Mouse (Mus musculus) spleen, postnatal 10 days (tissue): ENCODE measurements around the gene Gm13083.
"Not testable (repeated sequence)": the region's sequence is repeated elsewhere in the genome, so short reads cannot be mapped to it uniquely, and the experiment has no call there.

ENCODE experiments used
- DNase-seq, 2 experiments: peaks; one replicate each; pipeline ENCODE4 v3.0.0; 2021 to 2022; ENCODE audit warnings: low spot score in 2 of 2

The Gm13083 gene

GRCm38 (mm10) chr4:143614703-143615102, at the start of gene Gm13083:
Gene Gm13083 (plus strand): TSS chr4:143615003.
- not testable (repeated sequence) for DNase-seq

GRCm38 (mm10) chr4:143611927-143612326, 2.9 kb upstream of the Gm13083 start:
- DNase-seq: not testable (repeated sequence)

- DNase-seq: not testable (repeated sequence)
Observed at GRCm38 (mm10) chr4:143618101-143618500, 3.3 kb downstream of the Gm13083 start.

GRCm38 (mm10) chr4:143657146-143657545, 42.3 kb downstream of the Gm13083 start, which contains the start of gene Gm13088:
Gene Gm13088 (minus strand): TSS chr4:143657246.
- DNase-seq: not testable (repeated sequence)
